Mouse (Mus musculus) spleen, postnatal 10 days (tissue): ENCODE data around the gene Dusp1.
A peak's percentile ranks its signal among the peaks of the same experiment; 100 is the strongest.

Source experiments
- DNase-seq, 2 experiments: peaks; one replicate each; pipeline ENCODE4 v3.0.0; 2021 to 2022; ENCODE audit warnings: low spot score in 2 of 2

The Dusp1 gene

DNA sequence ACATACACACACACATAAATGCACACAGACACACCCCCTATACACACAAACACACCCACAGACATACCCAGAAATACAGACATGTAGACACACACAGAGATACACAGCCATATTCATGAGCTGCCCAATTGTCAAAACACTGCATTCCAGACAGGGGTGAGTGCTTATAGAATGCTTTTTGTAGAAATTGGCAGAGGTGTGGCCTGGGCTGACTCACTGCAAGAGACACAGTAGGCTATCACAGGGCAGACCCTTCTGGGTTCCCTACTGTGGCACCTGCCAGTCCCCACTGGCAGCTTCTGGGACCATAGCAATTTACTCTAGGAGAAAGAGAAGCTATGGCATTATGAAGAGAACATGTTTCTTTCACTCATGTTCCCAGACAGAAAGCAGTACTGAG lies 37.6 kb downstream of the Dusp1 start:
- DNase-seq = no peak

DNA sequence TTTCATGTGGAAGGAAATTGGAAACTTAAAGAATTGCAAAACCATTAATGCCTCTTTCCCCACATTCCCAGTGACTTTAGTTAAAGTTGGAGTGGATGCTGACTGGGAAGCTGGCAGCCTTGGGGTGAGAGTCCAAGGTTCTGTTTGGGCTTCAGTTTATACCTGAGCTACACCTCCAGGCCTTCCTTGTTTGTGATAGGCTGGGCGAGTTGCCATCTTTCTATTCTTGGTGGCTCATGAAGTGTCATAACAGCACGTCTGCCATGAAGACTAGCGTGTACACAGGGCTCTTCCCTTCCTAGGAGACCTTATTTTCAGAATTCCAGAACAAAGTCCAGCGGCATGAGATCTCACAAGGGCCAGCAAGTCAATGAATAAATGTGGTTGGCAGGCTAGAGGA lies 39.2 kb downstream of the Dusp1 start:
- DNase-seq = no peak

DNA sequence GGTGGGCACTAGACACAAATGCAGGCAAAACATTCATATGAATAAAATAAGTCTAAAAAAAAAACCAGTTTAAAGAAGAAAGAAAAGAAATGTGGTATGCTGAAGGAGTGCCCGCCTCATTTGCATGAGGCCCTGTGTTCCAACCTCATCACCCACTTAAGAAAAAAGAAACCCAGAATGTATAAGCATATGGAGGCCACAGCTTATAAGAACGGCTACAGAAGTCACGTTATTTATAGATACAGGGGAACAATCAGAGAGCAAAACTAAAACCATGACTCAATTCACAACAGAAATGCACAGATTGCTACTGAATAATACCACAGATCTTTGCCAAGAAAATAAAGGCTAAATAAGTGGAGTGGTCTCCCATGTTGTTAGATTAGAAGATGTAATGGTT lies 43.6 kb downstream of the Dusp1 start:
- DNase-seq = no peak

DNA sequence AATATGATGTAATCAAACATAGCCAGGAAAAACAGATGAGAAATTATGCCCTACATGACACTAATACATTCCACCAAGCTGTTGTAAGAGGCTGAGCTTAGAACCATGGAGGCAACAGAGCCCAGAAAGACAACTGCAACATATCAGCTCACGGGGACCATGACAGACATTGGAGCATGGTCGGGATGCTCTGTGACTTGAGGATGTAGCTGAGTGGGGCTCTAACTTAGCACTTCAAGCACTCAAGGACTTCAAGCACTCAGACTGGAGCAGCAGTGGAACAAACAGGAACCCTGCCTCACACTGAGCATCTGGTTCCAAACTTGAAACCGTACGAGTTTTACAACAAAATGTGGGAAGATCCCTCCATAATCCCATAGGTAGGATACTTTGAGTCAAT lies 46.3 kb downstream of the Dusp1 start:
- no peak for DNase-seq

DNA sequence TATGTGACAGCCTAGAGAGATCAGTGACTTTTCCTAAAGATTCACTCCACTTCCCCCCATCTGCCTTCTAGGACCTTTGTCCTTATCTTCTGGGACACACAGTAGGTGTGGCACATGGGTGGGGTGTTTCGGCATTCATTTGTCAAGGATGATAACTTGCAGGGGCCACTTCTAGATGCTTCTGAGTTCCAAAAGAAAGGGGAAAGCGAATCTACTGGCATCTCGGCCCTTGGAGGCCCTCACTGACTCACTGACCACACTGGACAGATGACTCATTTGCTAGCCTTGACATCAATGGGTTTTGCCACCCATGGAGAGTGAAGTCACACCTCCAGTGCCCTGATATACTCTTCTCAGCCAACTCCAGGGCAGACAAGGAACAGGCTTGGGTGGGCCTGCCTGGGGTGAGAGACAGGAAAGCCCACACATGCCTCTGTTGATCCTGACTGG lies 47.3 kb downstream of the Dusp1 start:
- DNase-seq = peak; percentile 67 to 69

DNA sequence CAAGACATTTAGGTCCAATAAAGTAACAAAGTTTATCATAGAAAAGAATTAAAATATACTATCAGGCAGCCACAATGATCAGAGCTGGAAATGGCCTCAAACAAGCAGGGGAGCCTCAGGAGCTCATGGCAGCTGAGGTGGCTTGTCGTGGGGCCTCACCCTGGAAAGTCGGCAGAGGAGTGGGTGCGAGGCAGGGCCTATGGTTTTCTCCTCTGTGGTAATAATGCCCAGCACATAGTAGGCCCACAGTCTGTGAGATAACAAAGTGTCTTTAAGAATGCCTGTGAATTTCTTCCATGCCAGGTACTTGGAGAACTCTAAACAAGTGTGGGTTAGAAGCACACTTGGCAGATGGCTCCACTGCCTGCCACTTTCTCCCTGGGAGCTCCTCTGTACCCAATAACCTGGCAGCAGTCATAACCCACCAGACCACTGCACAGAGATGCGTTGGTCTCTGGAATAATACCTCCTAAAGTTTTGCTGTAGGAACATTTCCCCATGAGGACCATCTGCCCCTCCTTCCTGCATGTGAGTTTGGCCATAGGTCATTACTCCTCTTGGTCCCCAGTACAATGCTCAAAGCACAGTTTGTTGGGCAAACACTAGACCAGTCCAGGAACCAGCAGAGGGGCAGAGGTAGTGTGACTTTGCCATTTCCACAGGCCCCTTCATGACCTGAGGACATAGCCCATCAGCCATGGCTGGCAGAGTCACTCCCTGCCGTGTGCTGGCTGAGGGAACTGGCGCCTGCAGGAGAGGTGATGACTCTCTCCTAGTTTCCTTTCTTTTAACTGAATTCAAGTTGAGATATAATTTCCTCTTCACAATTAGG lies 48.3 kb downstream of the Dusp1 start:
- peak in 1 of 2 experiments; percentile 53 for DNase-seq

DNA sequence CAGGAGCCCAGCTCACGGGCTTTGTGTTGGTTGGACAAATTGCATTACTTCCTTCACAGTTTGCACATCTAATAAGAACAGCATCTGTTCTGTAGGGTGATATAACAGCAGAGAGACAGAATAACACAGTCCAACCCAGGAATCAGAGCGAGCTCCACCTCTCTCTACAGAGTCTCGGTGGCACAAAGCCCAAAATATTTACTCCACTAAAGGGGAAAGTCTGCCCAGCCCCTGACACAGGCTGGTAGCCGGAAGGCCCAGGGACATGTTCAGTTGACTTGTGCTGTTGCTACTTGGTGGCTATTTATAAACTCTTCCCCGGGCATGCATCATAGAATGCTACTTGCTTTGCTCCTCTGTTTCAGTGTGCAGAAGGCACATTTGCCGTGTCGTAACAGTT lies 49.0 kb downstream of the Dusp1 start:
- DNase-seq = no peak

DNA sequence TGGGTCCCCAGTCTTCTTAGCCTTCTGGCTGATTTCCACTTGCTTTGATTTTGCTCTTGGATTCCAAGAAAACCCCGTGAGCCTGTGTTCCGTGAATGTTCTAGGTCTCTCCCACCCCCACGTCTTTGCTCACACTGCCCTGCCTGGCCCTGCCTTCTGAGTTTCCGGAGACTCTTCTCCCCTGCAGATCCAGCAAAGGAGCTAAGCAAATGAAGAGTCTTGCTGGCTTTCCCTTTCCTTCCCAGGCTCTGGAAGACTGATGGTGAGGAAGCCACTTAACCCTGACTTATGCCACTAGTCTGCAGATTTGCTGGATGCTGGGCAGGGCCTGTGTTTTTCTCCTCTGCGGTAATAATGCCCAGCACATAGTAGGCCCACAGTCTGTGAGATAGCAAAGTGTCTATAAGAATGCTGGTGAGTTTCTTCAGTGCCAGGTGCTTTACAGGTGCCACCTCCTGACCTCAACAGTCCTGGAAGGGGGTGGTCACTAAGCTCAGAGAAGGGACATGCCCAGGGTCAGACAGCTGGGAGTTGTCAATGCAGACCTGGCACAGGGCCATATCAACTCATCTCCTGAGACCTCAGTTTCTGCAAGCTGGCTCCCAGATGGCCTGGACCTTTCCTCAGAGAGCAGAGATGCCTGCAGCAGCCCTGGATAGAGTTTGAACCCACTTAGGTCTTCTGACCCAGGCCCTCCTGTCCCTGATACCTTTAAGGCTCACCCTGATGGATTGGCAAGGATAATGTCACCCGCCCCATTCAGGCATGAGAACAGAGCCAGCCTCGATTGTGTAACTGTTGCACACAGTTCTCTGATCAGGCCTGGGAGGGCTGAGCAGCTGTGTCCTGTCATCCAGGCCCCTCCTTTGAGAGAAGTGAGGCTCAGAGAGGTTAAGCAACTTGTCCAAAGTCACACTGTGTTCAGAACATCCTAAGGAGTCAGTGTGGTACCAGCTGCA lies 49.8 kb downstream of the Dusp1 start:
- DNase-seq = peak; percentile 48 to 58

DNA sequence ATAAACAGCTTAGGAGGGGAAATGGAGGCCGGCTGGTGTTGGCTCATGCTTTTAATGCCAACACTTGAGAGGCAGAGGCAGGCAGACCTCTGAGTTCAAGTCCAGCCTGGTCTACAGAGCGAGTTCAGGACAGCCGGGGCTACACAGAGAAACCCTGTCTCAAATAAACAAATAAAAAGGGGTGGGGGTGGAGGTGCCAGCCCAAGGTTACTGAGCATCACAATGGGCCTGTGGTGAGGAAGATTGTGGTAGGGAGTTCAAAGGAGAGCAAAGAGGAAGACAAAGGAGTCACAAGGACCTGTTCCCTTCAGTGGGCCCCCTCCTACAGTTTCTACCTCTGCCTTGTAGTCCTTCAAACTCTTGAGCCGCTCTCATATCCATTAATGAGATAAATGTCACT lies 50.7 kb downstream of the Dusp1 start:
- no peak for DNase-seq

DNA sequence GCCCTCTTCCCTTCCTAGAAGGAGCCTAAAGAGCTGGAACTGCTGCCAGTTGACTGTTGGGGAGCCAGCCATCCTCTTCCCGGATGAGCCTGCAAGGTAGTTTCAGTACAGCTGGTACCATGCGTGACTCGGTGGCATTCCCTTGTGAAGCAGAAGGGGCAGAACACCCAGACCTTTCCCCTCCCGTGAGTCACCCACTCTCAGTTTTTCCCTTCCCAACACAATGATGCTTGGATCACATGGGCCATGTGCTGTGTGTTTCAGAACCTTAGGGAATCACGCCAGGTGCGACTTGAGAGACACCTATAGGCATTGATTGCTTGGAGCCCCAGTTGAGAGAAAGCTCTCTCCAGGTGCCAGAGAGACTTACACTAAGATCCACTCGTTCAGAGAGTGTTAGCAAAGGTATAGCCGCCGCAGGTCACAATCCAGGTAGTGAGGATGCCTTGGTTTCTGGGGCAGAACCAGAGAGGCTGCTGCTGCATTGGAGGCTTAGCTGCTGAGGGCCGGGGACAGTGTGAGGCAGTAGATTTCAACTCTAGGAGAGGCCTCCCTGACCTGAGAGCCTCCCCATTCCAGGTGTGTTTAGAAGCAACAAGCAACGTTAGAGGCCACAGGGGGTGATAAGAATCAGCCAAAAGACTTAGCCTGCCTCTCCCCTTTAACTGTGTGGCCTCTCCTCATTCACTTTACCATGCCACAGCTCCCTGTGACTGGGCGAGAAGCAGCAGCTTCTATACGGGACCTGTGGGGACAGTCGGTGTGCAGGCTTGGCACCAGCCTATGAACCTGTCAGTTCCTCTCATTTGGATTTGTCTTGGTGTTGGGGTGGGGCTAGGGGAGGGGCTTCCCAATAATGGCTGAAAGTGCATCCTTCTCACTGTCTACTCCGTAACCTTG lies 51.5 kb downstream of the Dusp1 start:
- no peak for DNase-seq

DNA sequence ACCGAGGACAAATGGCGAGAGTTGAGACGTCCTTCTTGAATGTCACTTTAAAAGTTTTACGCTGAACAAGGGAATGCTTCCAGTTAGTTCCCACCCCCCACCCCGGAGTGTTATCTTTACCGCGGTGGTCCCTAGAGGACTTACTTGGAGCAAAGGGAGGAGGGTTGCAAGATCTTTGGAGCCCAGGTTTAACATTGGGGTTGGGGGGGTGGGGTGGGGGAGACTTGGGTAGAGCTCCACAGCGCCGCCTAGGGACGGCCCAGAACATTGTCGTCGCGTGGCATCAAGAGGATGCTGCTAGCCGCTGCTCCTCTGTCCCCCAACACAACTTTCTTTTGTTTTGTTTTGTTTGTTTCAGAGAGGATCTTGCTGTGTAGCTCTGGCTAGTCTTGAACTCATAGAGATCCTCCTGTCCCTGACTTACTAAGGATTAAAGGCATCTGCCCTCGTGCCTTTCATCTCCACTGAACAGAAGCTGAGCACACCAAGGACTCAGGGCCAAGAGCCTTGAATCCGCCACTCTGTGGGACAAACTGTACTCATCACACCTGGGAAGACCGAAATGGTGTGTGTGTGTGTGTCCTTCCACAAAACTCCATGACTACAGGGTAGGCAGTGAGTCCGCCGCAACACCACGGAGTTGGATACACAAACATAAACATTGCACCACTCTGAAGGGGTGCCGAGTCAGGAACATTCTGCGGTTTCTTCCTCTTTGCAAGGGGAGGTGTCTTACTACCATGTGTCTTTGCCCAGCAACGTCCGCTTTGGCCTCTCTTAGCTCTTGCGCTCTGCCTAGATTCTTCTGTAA lies 52.8 kb downstream of the Dusp1 start:
- DNase-seq = peak; percentile 82 to 91

DNA sequence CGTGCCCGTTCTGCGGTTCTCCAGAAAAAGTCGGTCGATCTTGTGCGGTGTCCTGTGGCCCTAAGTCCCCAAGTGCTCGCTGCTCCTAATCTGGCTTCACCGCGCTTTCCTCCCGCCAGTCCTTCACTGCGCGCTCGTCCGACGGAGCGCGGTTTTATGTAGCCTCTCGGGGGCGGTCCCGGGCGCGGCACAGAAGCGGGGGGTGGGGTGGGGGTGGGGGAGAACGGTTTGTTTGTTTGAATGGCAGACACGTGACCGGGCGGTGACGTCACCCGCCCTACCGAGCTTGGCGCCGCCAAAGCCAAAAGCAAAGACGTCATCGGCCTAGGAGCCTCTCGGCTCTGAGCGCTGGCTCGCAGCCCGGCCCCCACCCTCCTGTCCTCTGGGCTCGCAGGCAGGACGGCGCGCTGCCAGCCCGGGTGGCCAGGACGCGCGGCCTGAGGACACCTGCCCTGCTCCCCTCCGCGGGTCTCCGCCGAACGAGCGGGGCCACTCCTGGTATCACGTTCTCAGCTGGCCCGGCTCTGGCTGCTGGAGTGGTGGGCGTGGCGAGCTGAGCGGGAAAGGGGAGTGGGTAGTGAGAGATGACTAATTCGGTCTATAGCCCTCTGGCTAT lies 53.5 kb downstream of the Dusp1 start:
- DNase-seq = peak; percentile 93 to 97

DNA sequence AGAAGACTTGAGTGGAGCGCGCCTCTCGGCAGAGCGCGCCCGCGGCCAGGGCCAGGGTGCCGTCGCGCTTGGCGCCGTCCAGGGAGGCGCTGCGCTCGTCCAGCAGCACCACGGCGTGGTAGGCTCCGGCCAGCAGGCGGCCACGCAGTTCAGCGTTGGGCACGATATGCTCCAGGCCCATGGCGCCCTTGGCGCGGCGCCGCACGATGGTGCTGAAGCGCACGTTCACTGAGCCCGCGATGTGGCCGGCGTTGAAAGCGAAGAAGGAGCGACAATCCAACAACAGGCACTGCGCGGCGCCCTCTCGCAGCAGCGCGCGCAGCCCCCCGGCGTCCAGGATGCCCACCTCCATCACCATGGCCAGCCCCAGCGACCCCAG lies 54.0 kb downstream of the Dusp1 start:
- peak in 1 of 2 experiments; percentile 86 for DNase-seq

DNA sequence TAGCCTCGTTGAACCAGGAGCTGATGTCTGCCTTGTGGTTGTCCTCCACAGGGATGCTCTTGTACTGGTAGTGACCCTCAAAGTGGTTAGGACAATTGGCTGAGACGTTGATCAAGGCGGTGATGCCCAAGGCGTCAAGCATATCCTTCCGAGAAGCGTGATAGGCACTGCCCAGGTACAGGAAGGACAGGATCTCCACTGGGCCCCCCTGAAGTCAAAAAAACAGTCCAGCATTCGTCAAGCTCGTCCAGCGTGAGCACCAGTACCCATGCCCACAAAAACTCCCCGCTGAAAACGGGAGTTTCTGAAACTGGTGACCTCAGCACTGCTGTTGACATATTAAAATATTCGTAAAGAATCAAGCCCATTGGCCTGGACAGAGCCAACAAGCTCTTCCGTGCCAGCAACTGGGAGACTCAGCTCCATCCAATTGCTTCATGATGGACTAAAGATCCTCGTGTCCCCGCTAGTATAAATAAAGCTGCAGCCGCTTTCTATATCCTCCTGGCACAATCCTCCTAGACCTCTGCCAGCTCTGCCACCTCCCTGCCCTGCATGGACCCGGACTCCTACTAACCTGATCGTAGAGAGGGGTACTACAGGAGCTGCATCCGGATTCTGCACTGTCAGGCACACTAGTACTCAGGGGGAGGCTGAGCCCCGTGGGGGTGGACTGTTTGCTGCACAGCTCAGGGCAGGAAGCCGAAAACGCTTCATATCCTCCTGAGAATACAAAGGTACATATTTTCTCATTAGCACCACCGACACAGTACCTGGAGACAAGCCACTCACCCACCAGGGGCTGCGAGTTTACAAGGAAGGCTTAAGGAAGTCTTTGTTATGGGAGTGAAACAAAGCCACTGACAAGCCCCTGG lies 54.7 kb downstream of the Dusp1 start:
- DNase-seq = peak in 1 of 2 experiments; percentile 64

DNA sequence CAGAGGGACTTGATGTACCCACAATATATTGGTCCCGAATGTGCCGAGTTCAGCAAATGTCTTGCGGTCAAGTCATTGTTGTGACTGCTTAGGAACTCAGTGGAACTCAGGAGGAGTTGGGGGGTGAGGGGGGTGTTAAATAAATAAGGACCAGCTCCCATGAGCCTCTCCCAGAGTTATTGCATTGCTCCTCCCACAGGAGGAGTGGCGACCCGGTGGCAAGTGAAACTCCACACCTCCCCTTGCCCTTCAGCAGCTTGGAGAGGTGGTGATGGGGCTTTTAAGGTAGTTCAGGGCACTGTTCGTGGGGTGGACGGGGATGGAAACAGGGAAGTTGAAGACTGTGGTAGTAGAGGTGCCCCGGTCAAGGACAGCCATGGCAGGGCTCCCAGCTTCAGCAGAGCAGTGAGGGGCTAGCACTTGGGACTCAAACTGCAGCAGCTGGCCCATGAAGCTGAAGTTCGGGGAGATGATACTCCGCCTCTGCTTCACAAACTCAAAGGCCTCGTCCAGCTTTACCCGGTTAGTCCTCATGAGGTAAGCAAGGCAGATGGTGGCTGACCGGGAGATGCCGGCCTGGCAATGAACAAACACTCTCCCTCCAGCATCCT lies 55.8 kb downstream of the Dusp1 start:
- no peak for DNase-seq

DNA sequence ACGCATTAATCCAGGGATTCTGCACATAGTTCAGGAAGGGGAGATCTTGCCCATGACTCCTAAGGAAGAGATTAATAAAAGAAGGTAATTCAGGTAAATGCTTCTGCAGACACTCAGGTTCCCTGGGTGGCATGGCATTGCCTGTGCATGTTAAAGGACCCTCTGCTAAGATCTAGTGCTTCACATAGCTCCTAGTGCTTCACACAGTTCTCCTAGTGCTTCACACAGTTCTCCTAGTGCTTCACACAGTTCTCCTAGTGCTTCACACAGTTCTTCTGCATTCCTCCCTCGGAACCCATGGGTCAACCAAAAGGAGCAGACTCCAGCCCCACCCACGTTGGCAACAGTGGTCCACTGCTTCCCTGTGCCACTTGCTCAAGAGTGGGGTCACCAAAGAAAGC lies 56.7 kb downstream of the Dusp1 start:
- DNase-seq = no peak

DNA sequence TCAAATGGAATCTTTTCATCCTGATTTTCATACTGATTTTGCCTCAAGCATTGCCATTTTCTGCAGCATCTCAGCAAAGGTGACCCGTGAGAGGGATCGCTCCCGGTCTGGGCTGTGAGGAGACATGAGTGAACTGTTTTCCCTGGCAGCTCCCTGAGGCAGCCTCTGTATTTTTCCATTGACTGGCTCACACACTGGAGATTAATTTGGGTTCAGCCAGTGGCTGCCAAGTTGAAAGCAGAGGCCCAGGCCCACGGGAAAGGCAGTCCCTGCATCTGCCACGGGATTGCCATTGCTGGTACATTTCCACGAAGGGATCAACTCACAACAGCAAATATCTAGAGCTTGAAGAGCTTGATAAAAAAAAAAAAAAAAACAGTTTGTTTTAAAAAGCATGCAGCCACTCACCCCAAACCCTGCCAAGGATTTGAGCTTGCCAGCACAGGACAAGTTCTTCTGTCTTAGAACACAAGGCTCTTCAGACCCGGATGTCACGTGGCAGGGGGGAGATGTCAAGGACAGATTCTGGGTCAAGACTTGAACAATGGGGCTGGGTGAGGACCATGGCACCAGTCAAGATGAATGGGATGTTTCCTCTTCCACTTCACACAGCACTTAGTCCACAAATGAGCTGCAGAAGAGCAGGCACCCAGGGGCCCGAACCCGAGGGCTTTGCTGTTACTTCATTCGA lies 57.8 kb downstream of the Dusp1 start:
- peak in 1 of 2 experiments; percentile 45 for DNase-seq
